ENCODE assay signal across 8 mouse cellular contexts in genomic region chr16:56717224-56718200, GRCm38 (mm10). TPM values are rescaled to one million over a fixed set of nuclear protein-coding genes. Genes with fewer than 3 reads are reported as not detected.
DNase-seq lines count a peak whose midpoint lies in the region; ATAC-seq and TF ChIP-seq lines count a peak whose summit lies in the region.

Gene Tfg (minus strand): TSS chr16:56717450.

- DNase-seq in heart, postnatal 10 days, result peak; percentile 99
- DNase-seq in large intestine, adult 2 months (ENCODE audit: low read depth, low spot score), result peak; percentile 97
- DNase-seq in liver, postnatal 0 days, result peak; percentile 99
- DNase-seq in testis, postnatal 10 days (ENCODE audit: low spot score), result peak; percentile 100

- ATAC-seq in cerebellum, adult (ENCODE audit: insufficient number of reproducible peaks, low FRiP score, low TSS enrichment), result peak; percentile 97
- peak; percentile 98 for ATAC-seq in forebrain, embryonic 13.5 days
- peak; percentile 91 for ATAC-seq in liver, postnatal 0 days
- ATAC-seq in neural tube, embryonic 14.5 days (ENCODE audit: low read depth), result peak; percentile 99

- H3K9ac ChIP-seq in ES-Bruce4 (ENCODE audit: low read depth, poor library complexity, severe bottlenecking), result peak within 1 kb of the TSS; percentile 90
- peak within 1 kb of the TSS; percentile 91 for H3K9ac ChIP-seq in forebrain, embryonic 13.5 days
- peak within 1 kb of the TSS; percentile 91 for H3K9ac ChIP-seq in liver, postnatal 0 days (replicated peaks)
- H3K9ac ChIP-seq in neural tube, embryonic 14.5 days (replicated peaks; ENCODE audit: low read depth, low read length), result peak within 1 kb of the TSS; percentile 82

- TF ChIP-seq POLR2A in ES-Bruce4 (IDR thresholded peaks at IDR 0.05; ENCODE audit: insufficient read depth, low read length), result peak; percentile 47

- no peak for TF ChIP-seq EP300 in ES-Bruce4 (IDR thresholded peaks at IDR 0.05; ENCODE audit: insufficient read depth, low read depth, low read length)
- no peak for TF ChIP-seq EP300 in liver, postnatal 0 days (IDR thresholded peaks at IDR 0.05; ENCODE audit: low read depth)

- no peaks in the 10 kb centered on the region for H3K4me1 ChIP-seq in ES-Bruce4 (ENCODE audit: control insufficient read depth, insufficient read depth, low read length)
- H3K4me1 ChIP-seq in forebrain, embryonic 13.5 days, result peaks cover 20% of the 10 kb centered on the region
- H3K4me1 ChIP-seq in liver, postnatal 0 days (ENCODE audit: insufficient read depth), result peaks cover 20% of the 10 kb centered on the region
- H3K4me1 ChIP-seq in neural tube, embryonic 14.5 days (ENCODE audit: control insufficient read depth, insufficient read depth, low read length), result peaks cover 11% of the 10 kb centered on the region

- H3K27me3 ChIP-seq in ES-Bruce4 (ENCODE audit: control insufficient read depth, insufficient read depth, low read length, poor library complexity, severe bottlenecking), result no peaks in the 10 kb centered on the region
- H3K27me3 ChIP-seq in forebrain, embryonic 13.5 days, result no peaks in the 10 kb centered on the region
- H3K27me3 ChIP-seq in liver, postnatal 0 days (ENCODE audit: insufficient read depth, low read length), result no peaks in the 10 kb centered on the region
- H3K27me3 ChIP-seq in neural tube, embryonic 14.5 days (ENCODE audit: control insufficient read depth, insufficient read depth, low read length), result no peaks in the 10 kb centered on the region

- H3K4me2 ChIP-seq in forebrain, embryonic 13.5 days, result peak within 1 kb of the TSS; percentile 77
- peak within 1 kb of the TSS; percentile 90 for H3K4me2 ChIP-seq in liver, postnatal 0 days (ENCODE audit: low read depth, low read length)
- H3K4me2 ChIP-seq in neural tube, embryonic 14.5 days (ENCODE audit: low read depth, low read length), result peak within 1 kb of the TSS; percentile 76

- H3K4me3 ChIP-seq in ES-Bruce4 (ENCODE audit: low read depth, low read length), result peak within 1 kb of the TSS; percentile 99
- H3K4me3 ChIP-seq in forebrain, embryonic 13.5 days, result peak within 1 kb of the TSS; percentile 80
- peak within 1 kb of the TSS; percentile 92 for H3K4me3 ChIP-seq in liver, postnatal 0 days (ENCODE audit: low read depth, low read length)
- peak within 1 kb of the TSS; percentile 71 for H3K4me3 ChIP-seq in neural tube, embryonic 14.5 days (ENCODE audit: low read depth, low read length)

- TF ChIP-seq CTCF in ES-Bruce4 (IDR thresholded peaks at IDR 0.05; ENCODE audit: low read depth, low read length), result no peak
- TF ChIP-seq CTCF in liver, postnatal 0 days (IDR thresholded peaks at IDR 0.05; ENCODE audit: low read depth), result no peak

- H3K36me3 ChIP-seq in ES-Bruce4 (ENCODE audit: control insufficient read depth, insufficient read depth, low read length, poor library complexity, severe bottlenecking), result no peaks in the 10 kb centered on the region; the same call in 1 of the 2 replicates
- H3K36me3 ChIP-seq in forebrain, embryonic 13.5 days (ENCODE audit: poor library complexity, severe bottlenecking), result no peaks in the 10 kb centered on the region
- H3K36me3 ChIP-seq in liver, postnatal 0 days (replicated peaks; ENCODE audit: insufficient read depth, low read length), result peaks cover 2% of the 10 kb centered on the region; the same call in 1 of the 2 replicates
- H3K36me3 ChIP-seq in neural tube, embryonic 14.5 days (ENCODE audit: control insufficient read depth, insufficient read depth, low read length), result no peaks in the 10 kb centered on the region

- no peaks in the 10 kb centered on the region for H3K9me3 ChIP-seq in ES-Bruce4 (replicated peaks; ENCODE audit: control insufficient read depth, insufficient read depth, low read length, poor library complexity, severe bottlenecking)
- H3K9me3 ChIP-seq in forebrain, embryonic 13.5 days (replicated peaks), result no peaks in the 10 kb centered on the region
- no peaks in the 10 kb centered on the region for H3K9me3 ChIP-seq in liver, postnatal 0 days (ENCODE audit: low read length)
- H3K9me3 ChIP-seq in neural tube, embryonic 14.5 days (ENCODE audit: control insufficient read depth, low read length), result no peaks in the 10 kb centered on the region

- WGBS in forebrain, embryonic 13.5 days, result under 1% methylated on average over 62 of the region's 62 CpGs
- WGBS in large intestine, adult 2 months, result under 1% methylated on average over 62 of the region's 62 CpGs
- WGBS in liver, postnatal 0 days (ENCODE audit: insufficient replicate concordance), result under 1% methylated on average over 60 of the region's 62 CpGs
- WGBS in neural tube, embryonic 14.5 days, result under 1% methylated on average over 62 of the region's 62 CpGs

- H3K27ac ChIP-seq in ES-Bruce4 (ENCODE audit: insufficient read depth, low read length), result peak within 1 kb of the TSS; percentile 82
- peak within 1 kb of the TSS; percentile 97 for H3K27ac ChIP-seq in forebrain, embryonic 13.5 days
- peak within 1 kb of the TSS; percentile 98 for H3K27ac ChIP-seq in liver, postnatal 0 days (ENCODE audit: low read depth)
- H3K27ac ChIP-seq in neural tube, embryonic 14.5 days (ENCODE audit: low read depth, low read length), result peak within 1 kb of the TSS; percentile 95

- intact Hi-C loops in heart, postnatal 10 days (cut with DNase I), result loop anchor here (5.0 kb wide), 1 partner anchor 890 kb away; the partner anchor contains the start of gene Cmss1

RNA-seq across cellular contexts. Expression of gene Tfg, which starts in this region (rescaled TPM):
- polyA plus RNA-seq in ES-Bruce4 (2011; ENCODE audit: insufficient read depth, insufficient read length, low read depth, missing spikeins), result 108 and 121 TPM in 2 replicates
- polyA plus RNA-seq in forebrain, embryonic 13.5 days (2015; fragmentation: Nextera tagmentation; extraction: Ambion mirVana), result 145 and 151 TPM in 2 replicates
- total RNA-seq in heart, postnatal 10 days (2021), result 10 to 100 TPM; 61.3 to 67.3 TPM
- 111 and 240 TPM in 2 replicates for polyA plus RNA-seq in large intestine, adult 2 months (2012; rRNA removed)
- 53.9 and 54.1 TPM in 2 replicates for polyA plus RNA-seq in liver, postnatal 0 days (2015; fragmentation: Nextera tagmentation; extraction: Ambion mirVana)
- polyA plus RNA-seq in neural tube, embryonic 14.5 days (2014; fragmentation: Nextera tagmentation; extraction: Ambion mirVana), result 178 and 191 TPM in 2 replicates

Comparison
In these comparisons a context has a peak if more than half of its experiments do, and no peak if none do; other contexts are left out.
1. Peak in every context shown above with its lines: DNase-seq, ATAC-seq, H3K4me3 ChIP-seq and H3K27ac ChIP-seq.